9 mouse cellular contexts compared by ENCODE assay signal in the genomic region with DNA sequence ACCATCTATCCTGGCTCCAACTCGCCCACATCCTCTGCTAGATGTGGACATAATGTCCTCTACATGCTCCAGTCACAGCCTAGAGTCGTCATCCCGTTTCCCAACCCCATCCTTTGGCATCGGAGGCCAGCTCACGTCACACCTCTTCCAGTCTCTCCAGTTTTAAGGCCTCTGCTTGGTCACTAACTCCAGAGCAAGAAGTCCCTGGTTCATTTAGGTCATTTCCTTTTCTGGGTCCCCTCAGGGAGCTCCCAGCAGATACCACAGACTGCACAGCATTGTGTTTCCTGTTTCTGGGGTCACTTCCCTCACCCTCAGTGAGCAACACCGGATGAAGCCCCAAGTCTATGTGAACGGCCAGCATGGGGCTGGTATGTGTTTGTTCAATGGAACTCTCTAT. TPM values are rescaled to one million over a fixed set of nuclear protein-coding genes. Genes with fewer than 3 reads are reported as not detected.
DNase-seq lines count a peak whose midpoint lies in the region; ATAC-seq lines count a peak whose summit lies in the region.
"Had no signal": no experiment of that assay in that cellular context is flagged by ENCODE, and none has a peak within 500 bp of the region (broad histone marks: within the 10 kb centered on the region; RNA-seq: fewer than 3 reads in every experiment).

No protein-coding gene starts in this region.

- ATAC-seq in embryonic facial prominence, embryonic 13.5 days (ENCODE audit: insufficient number of reproducible peaks, insufficient read depth, low FRiP score, low TSS enrichment, low read depth), result no peak
- peak; percentile 56 for ATAC-seq in CD4-positive, CD25-positive, alpha-beta regulatory T cell, adult 4 months

- H3K27me3 ChIP-seq in embryonic facial prominence, embryonic 13.5 days, result no peaks in the 10 kb centered on the region; the same call in 1 of the 2 replicates
- no peaks in the 10 kb centered on the region for H3K27me3 ChIP-seq in embryonic facial prominence, embryonic 10.5 days (replicated peaks; ENCODE audit: low read depth, poor library complexity, severe bottlenecking)
- H3K27me3 ChIP-seq: midbrain, embryonic 12.5 days had no signal

- 0 out of 2 replicates have a peak overlapping the region, but pooled peaks have one; percentile 8 for H3K27ac ChIP-seq in embryonic facial prominence, embryonic 13.5 days
- H3K27ac ChIP-seq in embryonic facial prominence, embryonic 10.5 days (replicated peaks), result no peak overlapping the region
- H3K27ac ChIP-seq: midbrain, embryonic 12.5 days had no signal

- peaks cover 94% of the 10 kb centered on the region for H3K36me3 ChIP-seq in embryonic facial prominence, embryonic 13.5 days
- H3K36me3 ChIP-seq in embryonic facial prominence, embryonic 10.5 days (replicated peaks), result peaks cover 100% of the 10 kb centered on the region

- no peak for DNase-seq in embryonic facial prominence, embryonic 10.5 days (ENCODE audit: low spot score)
- DNase-seq in layer of hippocampus, adult 11-12 months (ENCODE audit: low spot score), result peak; percentile 19
- no peak for DNase-seq in layer of hippocampus, adult 9-11 months
- peak; percentile 34 to 46 for DNase-seq in kidney, postnatal 36 days
- DNase-seq in cerebellum, postnatal 14 days, result no peak
- no peak for DNase-seq in embryo, embryonic 10 days (ENCODE audit: low spot score)

- no peak overlapping the region for H3K4me2 ChIP-seq in embryonic facial prominence, embryonic 13.5 days
- H3K4me2 ChIP-seq: midbrain, embryonic 12.5 days had no signal

- H3K4me3 ChIP-seq in embryonic facial prominence, embryonic 13.5 days, result no peak overlapping the region
- H3K4me3 ChIP-seq in embryonic facial prominence, embryonic 10.5 days, result no peak overlapping the region
- H3K4me3 ChIP-seq: midbrain, embryonic 12.5 days had no signal

- H3K4me1 ChIP-seq in embryonic facial prominence, embryonic 13.5 days, result peaks cover 22% of the 10 kb centered on the region
- H3K4me1 ChIP-seq in embryonic facial prominence, embryonic 10.5 days, result peaks cover 38% of the 10 kb centered on the region

- H3K9ac ChIP-seq in embryonic facial prominence, embryonic 13.5 days, result no peak overlapping the region
- H3K9ac ChIP-seq: midbrain, embryonic 12.5 days had no signal

- no peaks in the 10 kb centered on the region for H3K9me3 ChIP-seq in embryonic facial prominence, embryonic 13.5 days
- no peaks in the 10 kb centered on the region for H3K9me3 ChIP-seq in embryonic facial prominence, embryonic 10.5 days
- H3K9me3 ChIP-seq: midbrain, embryonic 12.5 days had no signal

- WGBS in embryonic facial prominence, embryonic 13.5 days, result 82% methylated on average over 7 of the region's 7 CpGs
- whole genome bisulfite sequencing in embryonic facial prominence, embryonic 10.5 days, result 85% methylated on average over 7 of the region's 7 CpGs

RNA-seq across cellular contexts. Expression of a gene that starts 8.9 kb away (rescaled TPM):
- 275 and 276 TPM in 2 replicates for polyA plus RNA-seq in embryonic facial prominence, embryonic 13.5 days (2015; fragmentation: Nextera tagmentation; extraction: Ambion mirVana)
- 412 and 419 TPM in 2 replicates for polyA plus RNA-seq in embryonic facial prominence, embryonic 10.5 days (2016; fragmentation: Nextera tagmentation; extraction: Ambion mirVana)
- not detected for polyA plus RNA-seq in CD4-positive, CD25-positive, alpha-beta regulatory T cell, adult 4 months (2017; shearing (Covaris generic))

RNA-seq across cellular contexts. Expression of a gene that starts 14.9 kb away (rescaled TPM):
- 0.96 and 1.2 TPM in 2 replicates for polyA plus RNA-seq in embryonic facial prominence, embryonic 13.5 days (2015; fragmentation: Nextera tagmentation; extraction: Ambion mirVana)
- 0.54 TPM in 2 replicates for polyA plus RNA-seq in embryonic facial prominence, embryonic 10.5 days (2016; fragmentation: Nextera tagmentation; extraction: Ambion mirVana)
- polyA plus RNA-seq in CD4-positive, CD25-positive, alpha-beta regulatory T cell, adult 4 months (2017; shearing (Covaris generic)), result not detected

RNA-seq across cellular contexts. Expression of a gene that starts 34.1 kb away (rescaled TPM):
- 36.4 and 45.3 TPM in 2 replicates for polyA plus RNA-seq in embryonic facial prominence, embryonic 13.5 days (2015; fragmentation: Nextera tagmentation; extraction: Ambion mirVana)
- polyA plus RNA-seq in embryonic facial prominence, embryonic 10.5 days (2016; fragmentation: Nextera tagmentation; extraction: Ambion mirVana), result 65.2 and 65.6 TPM in 2 replicates
- 10 to 100 TPM; 26.4 to 36.7 TPM for polyA plus RNA-seq in CD4-positive, CD25-positive, alpha-beta regulatory T cell, adult 4 months (2017; shearing (Covaris generic))

RNA-seq across cellular contexts. Expression of a gene that starts 34.5 kb away (rescaled TPM):
- polyA plus RNA-seq in embryonic facial prominence, embryonic 13.5 days (2015; fragmentation: Nextera tagmentation; extraction: Ambion mirVana), result 105 and 119 TPM in 2 replicates
- 209 and 215 TPM in 2 replicates for polyA plus RNA-seq in embryonic facial prominence, embryonic 10.5 days (2016; fragmentation: Nextera tagmentation; extraction: Ambion mirVana)
- 10 to 100 TPM in 1 of 2 experiments, 1 to 10 TPM in 1; 6.3 to 14.6 TPM for polyA plus RNA-seq in CD4-positive, CD25-positive, alpha-beta regulatory T cell, adult 4 months (2017; shearing (Covaris generic))

RNA-seq across cellular contexts. Expression of a gene that starts 50.1 kb away (rescaled TPM):
- polyA plus RNA-seq in embryonic facial prominence, embryonic 13.5 days (2015; fragmentation: Nextera tagmentation; extraction: Ambion mirVana), result 2.3 and 2.8 TPM in 2 replicates
- polyA plus RNA-seq in embryonic facial prominence, embryonic 10.5 days (2016; fragmentation: Nextera tagmentation; extraction: Ambion mirVana), result 3.6 and 4.2 TPM in 2 replicates
- 1 to 10 TPM in 1 of 2 experiments, under 1 TPM in 1; 0.35 to 1.0 TPM for polyA plus RNA-seq in CD4-positive, CD25-positive, alpha-beta regulatory T cell, adult 4 months (2017; shearing (Covaris generic))

Comparison
In these comparisons a context has a peak if more than half of its experiments do, and no peak if none do; other contexts are left out.
1. DNase-seq: peak in layer of hippocampus, adult 11-12 months (single experiment) and kidney, postnatal 36 days (2 of 2); none in embryonic facial prominence, embryonic 10.5 days (single experiment), layer of hippocampus, adult 9-11 months (single experiment), cerebellum, postnatal 14 days (0 of 2) and embryo, embryonic 10 days (single experiment).
2. RNA of a gene that starts 8.9 kb away (polyA plus RNA-seq): 412 to 419 TPM in embryonic facial prominence, embryonic 10.5 days and 275 to 276 TPM in embryonic facial prominence, embryonic 13.5 days; not detected in CD4-positive, CD25-positive, alpha-beta regulatory T cell, adult 4 months; every median in the first group is over 100 times any median in the second.